Mouse (Mus musculus) bone marrow macrophage, adult 2 months (primary cell): ENCODE results near the gene Rela. TPM values are rescaled to one million over a fixed set of nuclear protein-coding genes. Genes with fewer than 3 reads are reported as not detected.

ENCODE experiments used
- H3K27ac ChIP-seq: 2 replicates; pipeline ENCODE4 v1.5.1; 2012; ENCODE audit warnings: low read depth, low read length; ENCODE audit not compliant: insufficient read depth
- H3K4me1 ChIP-seq: 2 replicates; pipeline ENCODE4 v1.6.1; 2012; ENCODE audit warnings: low read length; ENCODE audit not compliant: control insufficient read depth, insufficient read depth
- H3K4me3 ChIP-seq: 2 replicates; pipeline ENCODE4 v1.5.1; 2012; ENCODE audit warnings: mild to moderate bottlenecking, low read length, moderate library complexity; ENCODE audit not compliant: insufficient read depth
- CTCF ChIP-seq: IDR thresholded peaks from 2 replicates; pipeline ENCODE4 v1.5.1; 2012; ENCODE audit warnings: low read depth, mild to moderate bottlenecking, low read length, moderate library complexity
- POLR2A ChIP-seq: IDR thresholded peaks from 2 replicates; pipeline ENCODE4 v1.6.1; 2012; ENCODE audit warnings: mild to moderate bottlenecking, low read depth, low read length, borderline replicate concordance
- polyA plus RNA-seq: library from polyadenylated mRNA; stranded (reverse); fragments of >200 nt; gene quantifications from 2 replicates; pipeline ENCODE4 v1.2.4, GENCODE M21; 2012; ENCODE audit not compliant: missing spikeins, insufficient read depth, insufficient read length

Rela gene
- polyA plus RNA-seq, 1 experiment: 93.4 TPM

- peak overlapping the region; percentile 96 for H3K27ac ChIP-seq
- peaks cover 10% of the 10 kb centered on the region for H3K4me1 ChIP-seq
- H3K4me3 ChIP-seq: peak overlapping the region; percentile 66
- TF ChIP-seq CTCF (no peak), POLR2A (no peak)
Observed at GRCm38 (mm10) chr19:5692913-5693396, 55.7 kb downstream of the Rela start.

- Histone ChIP-seq H3K27ac (no peak overlapping the region; the same call in 1 of the 2 replicates), H3K4me1 (peaks cover 10% of the 10 kb centered on the region), H3K4me3 (peak overlapping the region; percentile 66)
- no peak for TF ChIP-seq CTCF
Observed at GRCm38 (mm10) chr19:5693801-5694200, 56.5 kb downstream of the Rela start.

GRCm38 (mm10) chr19:5695849-5696462, 58.7 kb downstream of the Rela start:
- TF ChIP-seq CTCF (no peak), POLR2A (no peak)
- Histone ChIP-seq H3K27ac (no peak overlapping the region), H3K4me1 (peaks cover 10% of the 10 kb centered on the region), H3K4me3 (no peak overlapping the region)

Other genes starting within 250 kb of the Rela start
- gene Sart1, start 248.8 kb upstream of the Rela start, polyA plus RNA-seq: 103 and 110 TPM in 2 replicates
- not detected in 2 replicates for gene Tsga10ip, start 235.0 kb upstream of the Rela start, polyA plus RNA-seq
- gene Drap1, start 212.5 kb upstream of the Rela start, polyA plus RNA-seq: 160 and 167 TPM in 2 replicates
- 47.5 and 53.7 TPM in 2 replicates for gene AI837181, start 212.3 kb upstream of the Rela start, polyA plus RNA-seq
- gene Fosl1, start 189.9 kb upstream of the Rela start, polyA plus RNA-seq: 0.50 and 1.6 TPM in 2 replicates
- gene Ccdc85b, start 179.6 kb upstream of the Rela start, polyA plus RNA-seq: 3.6 and 4.2 TPM in 2 replicates
- gene Fibp, start 176.9 kb upstream of the Rela start, polyA plus RNA-seq: 69.7 and 70.6 TPM in 2 replicates
- not detected in 2 replicates for gene Ctsw, start 169.0 kb upstream of the Rela start, polyA plus RNA-seq
- 9.1 and 11.3 TPM in 2 replicates for gene Efemp2, start 163.5 kb upstream of the Rela start, polyA plus RNA-seq
- 16.7 and 19.8 TPM in 2 replicates for gene Mus81, start 149.1 kb upstream of the Rela start, polyA plus RNA-seq
- 1,898 and 2,021 TPM in 2 replicates for gene Cfl1, start 147.0 kb upstream of the Rela start, polyA plus RNA-seq
- gene 1700020D05Rik, start 133.7 kb upstream of the Rela start, polyA plus RNA-seq: 5.1 and 7.7 TPM in 2 replicates
- gene Snx32, start 126.9 kb upstream of the Rela start, polyA plus RNA-seq: 34.1 and 43.8 TPM in 2 replicates
- not detected in 2 replicates for gene Ovol1, start 76.8 kb upstream of the Rela start, polyA plus RNA-seq
- gene Ap5b1, start 69.5 kb upstream of the Rela start, polyA plus RNA-seq: 13.5 and 14.4 TPM in 2 replicates
- 82.4 and 102 TPM in 2 replicates for gene Rnaseh2c, start 35.6 kb upstream of the Rela start, polyA plus RNA-seq
- gene Kat5, start 27.2 kb upstream of the Rela start, polyA plus RNA-seq: 56.1 and 56.6 TPM in 2 replicates
- 93.4 and 117 TPM in 2 replicates for gene Sipa1, start 26.2 kb downstream of the Rela start, polyA plus RNA-seq
- 79.9 and 99.1 TPM in 2 replicates for gene Map3k11, start 51.3 kb downstream of the Rela start, polyA plus RNA-seq
- 43.3 and 54.9 TPM in 2 replicates for gene Pcnx3, start 51.4 kb downstream of the Rela start, polyA plus RNA-seq
- not detected in 2 replicates for gene Kcnk7, start 66.9 kb downstream of the Rela start, polyA plus RNA-seq
- gene Ehbp1l1, start 88.8 kb downstream of the Rela start, polyA plus RNA-seq: 123 and 125 TPM in 2 replicates
- gene Fam89b, start 92.2 kb downstream of the Rela start, polyA plus RNA-seq: 167 and 176 TPM in 2 replicates
- 11.4 and 15.7 TPM in 2 replicates for gene Ltbp3, start 103.4 kb downstream of the Rela start, polyA plus RNA-seq
- 46.7 and 48.3 TPM in 2 replicates for gene Scyl1, start 133.9 kb downstream of the Rela start, polyA plus RNA-seq
- 24.6 and 25.2 TPM in 2 replicates for gene Frmd8, start 237.8 kb downstream of the Rela start, polyA plus RNA-seq
- gene Slc25a45, start 240.3 kb downstream of the Rela start, polyA plus RNA-seq: 74.2 and 78.0 TPM in 2 replicates